Mouse (Mus musculus): ENCODE measurements around the gene Gm14743. TPM values are rescaled to one million over a fixed set of nuclear protein-coding genes. Genes with fewer than 3 reads are reported as not detected.
"Not testable (repeated sequence)": the region's sequence is repeated elsewhere in the genome, so short reads cannot be mapped to it uniquely, and the experiment has no call there.

Gene Gm14743
- polyA plus RNA-seq (2015; fragmentation: Nextera tagmentation; extraction: Ambion mirVana), result not detected in 2 replicates

DNA sequence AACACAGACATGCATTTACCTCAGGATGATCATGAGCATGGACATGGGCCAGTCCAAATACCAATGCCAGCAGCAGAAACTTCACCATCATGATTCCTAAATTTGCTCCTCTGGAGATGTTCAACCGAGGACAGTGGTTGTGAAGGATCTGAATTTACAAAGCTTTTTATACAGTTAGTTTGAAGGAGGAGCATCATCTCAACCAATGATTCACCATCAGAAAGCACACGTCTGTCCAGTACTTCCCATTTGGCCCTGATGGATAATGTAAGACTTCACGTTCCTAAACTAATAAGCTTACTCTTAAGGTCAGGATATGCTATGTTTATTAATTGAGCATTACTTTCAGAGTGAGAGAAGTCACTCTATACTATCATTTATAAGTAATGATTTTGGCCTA, at the start of gene Gm14743:
Gene Gm14743, minus strand, starts transcription at position 101 of the 400 bp plus-strand sequence.
- not testable (repeated sequence) for H3K27ac ChIP-seq (ENCODE audit: low read length); H3K4me1 ChIP-seq (replicated peaks; ENCODE audit: control insufficient read depth, insufficient read depth, low read length); H3K36me3 ChIP-seq (ENCODE audit: control insufficient read depth, insufficient read depth); H3K9me3 ChIP-seq (ENCODE audit: control insufficient read depth, low read length); H3K4me2 ChIP-seq (ENCODE audit: low read length); H3K27me3 ChIP-seq (replicated peaks; ENCODE audit: control insufficient read depth, insufficient read depth, low read length); H3K4me3 ChIP-seq (replicated peaks; ENCODE audit: low read length); ATAC-seq; H3K9ac ChIP-seq (replicated peaks; ENCODE audit: low read depth, low read length)
- WGBS, result no CpG with 5 or more reads among the region's 3 CpGs

DNA sequence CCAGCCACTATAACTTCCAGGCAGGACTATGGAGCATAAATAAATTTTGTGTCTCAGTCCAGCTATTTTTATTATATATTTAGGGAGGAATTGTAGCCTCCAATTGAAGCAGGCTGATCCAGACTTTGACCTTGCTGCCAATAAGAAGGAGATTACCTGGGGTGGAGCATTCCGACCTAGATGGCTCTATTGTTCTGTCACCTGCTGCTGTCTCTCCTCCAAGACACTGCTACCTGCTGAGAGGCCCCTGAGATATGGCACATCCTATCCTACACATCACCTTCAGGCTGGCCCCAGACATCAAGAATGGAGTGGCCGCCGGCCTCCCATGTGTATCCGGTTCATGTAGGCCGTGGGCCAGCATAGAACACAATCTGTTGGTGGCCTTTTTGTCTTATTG, 42.9 kb downstream of the Gm14743 start:
- H3K4me2 ChIP-seq (ENCODE audit: low read length), result no peak overlapping the region
- no peaks in the 10 kb centered on the region for H3K4me1 ChIP-seq (replicated peaks; ENCODE audit: control insufficient read depth, insufficient read depth, low read length)
- WGBS, result 93% methylated on average over 5 of the region's 5 CpGs
- no peak overlapping the region for H3K27ac ChIP-seq (ENCODE audit: low read length)
- no peak for ATAC-seq
- no peaks in the 10 kb centered on the region for H3K36me3 ChIP-seq (ENCODE audit: control insufficient read depth, insufficient read depth)
- H3K9ac ChIP-seq (replicated peaks; ENCODE audit: low read depth, low read length), result no peak overlapping the region
- H3K9me3 ChIP-seq (ENCODE audit: control insufficient read depth, low read length), result peaks cover 3% of the 10 kb centered on the region; the same call in 1 of the 2 replicates
- no peak overlapping the region for H3K4me3 ChIP-seq (replicated peaks; ENCODE audit: low read length)
- no peaks in the 10 kb centered on the region for H3K27me3 ChIP-seq (replicated peaks; ENCODE audit: control insufficient read depth, insufficient read depth, low read length)

DNA sequence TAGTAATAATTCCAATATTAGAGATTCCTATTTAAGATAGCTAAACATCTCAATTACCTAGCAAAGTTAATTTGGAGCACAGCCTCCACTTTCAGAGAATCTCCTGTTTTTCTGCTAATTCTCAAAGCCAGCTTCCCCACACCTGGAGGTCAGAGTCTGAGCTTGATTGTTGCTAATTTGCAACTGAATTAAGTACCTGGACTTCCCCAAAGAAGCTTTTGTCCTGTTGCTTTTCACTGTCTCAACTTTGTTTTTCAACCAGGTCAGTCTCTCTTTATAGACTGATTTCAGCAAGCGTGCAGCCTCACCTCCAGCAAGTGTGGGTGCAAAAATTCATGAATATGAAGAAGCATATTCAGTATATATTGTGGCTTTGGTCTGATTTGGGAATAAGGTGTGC, 43.5 kb downstream of the Gm14743 start:
- H3K36me3 ChIP-seq (ENCODE audit: control insufficient read depth, insufficient read depth); H3K9me3 ChIP-seq (ENCODE audit: control insufficient read depth, low read length); H3K9ac ChIP-seq (replicated peaks; ENCODE audit: low read depth, low read length); H3K4me3 ChIP-seq (replicated peaks; ENCODE audit: low read length); H3K27ac ChIP-seq (ENCODE audit: low read length); H3K27me3 ChIP-seq (replicated peaks; ENCODE audit: control insufficient read depth, insufficient read depth, low read length); H3K4me2 ChIP-seq (ENCODE audit: low read length); ATAC-seq; H3K4me1 ChIP-seq (replicated peaks; ENCODE audit: control insufficient read depth, insufficient read depth, low read length): not testable (repeated sequence)
- 56% methylated on average over 1 of the region's 1 CpGs for WGBS

Other genes with a start within 250 kb of the Gm14743 start
- gene Obp1a, start 154.5 kb downstream of the Gm14743 start, polyA plus RNA-seq (2015; fragmentation: Nextera tagmentation; extraction: Ambion mirVana), result not detected in 2 replicates
- gene Gm5938, start 120.5 kb downstream of the Gm14743 start, polyA plus RNA-seq (2015; fragmentation: Nextera tagmentation; extraction: Ambion mirVana), result not detected in 2 replicates
- gene Obp1b, start 59.1 kb downstream of the Gm14743 start, polyA plus RNA-seq (2015; fragmentation: Nextera tagmentation; extraction: Ambion mirVana), result not detected in 2 replicates
- not detected in 2 replicates for gene 4930480E11Rik, start 123.7 kb upstream of the Gm14743 start, polyA plus RNA-seq (2015; fragmentation: Nextera tagmentation; extraction: Ambion mirVana)

All from forebrain, embryonic 16.5 days (tissue).